Mouse (Mus musculus) retina, postnatal 7 days (tissue): ENCODE data around the gene Tmem110.

Experiments
- DNase-seq: peaks from one replicate; pipeline ENCODE4 v3.0.0-alpha.2; 2012; ENCODE audit warnings: low read depth, low spot score

The Tmem110 gene

DNA sequence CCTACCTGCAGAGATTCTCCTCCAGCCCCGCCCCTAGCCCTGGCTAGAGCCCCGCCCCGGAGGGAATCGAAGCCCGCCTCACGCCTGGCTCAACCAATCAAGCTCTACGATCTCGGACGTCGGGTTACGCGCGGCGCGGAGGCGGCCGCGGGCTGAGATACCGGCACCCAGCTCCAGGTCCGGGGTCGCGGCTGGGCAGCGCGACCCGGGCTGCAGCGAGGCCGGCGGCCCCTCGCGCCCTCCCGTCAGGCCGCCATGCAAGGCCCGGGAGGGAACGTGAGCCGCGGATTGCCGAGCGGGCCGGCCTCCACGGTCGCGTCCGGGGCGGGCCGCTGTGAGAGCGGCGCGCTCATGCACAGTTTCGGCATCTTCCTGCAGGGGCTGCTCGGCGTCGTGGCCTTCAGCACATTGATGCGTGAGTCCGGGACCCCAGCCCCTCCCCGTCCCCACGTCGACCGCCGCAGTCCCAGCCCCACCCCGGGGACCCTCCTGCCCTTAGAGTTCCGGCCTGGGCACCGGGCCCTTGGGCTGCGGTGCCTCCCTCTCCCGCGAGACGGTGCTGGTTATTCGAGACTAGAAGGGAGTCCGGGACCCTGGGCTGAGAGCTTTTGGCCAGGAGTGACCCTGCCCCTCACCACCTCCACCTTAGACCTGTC lies at the start of gene Tmem110:
Tmem110 (plus strand) TSS at position 115 of the 656 bp plus-strand sequence.
- DNase-seq = peak; percentile 64

DNA sequence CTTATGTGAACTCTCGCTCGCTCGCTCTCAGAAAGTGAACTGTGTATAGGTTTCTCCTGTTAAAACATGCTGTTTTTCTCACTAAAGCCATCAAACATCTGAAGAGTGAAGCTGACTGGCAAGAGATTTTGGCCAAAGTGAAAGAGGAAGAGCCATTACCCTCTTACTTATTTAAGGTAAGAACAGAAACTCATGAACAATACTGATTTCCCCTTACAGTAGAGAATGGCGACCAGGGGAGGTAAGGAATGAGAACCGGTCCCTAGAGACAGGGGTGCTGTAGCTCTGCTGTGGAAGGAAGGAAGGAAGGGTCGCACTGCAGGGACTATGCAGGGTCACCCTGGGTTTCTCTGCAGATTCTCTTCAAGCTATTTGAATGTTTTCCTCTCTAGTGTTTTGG lies 40.8 kb upstream of the Tmem110 start:
- no peak for DNase-seq

DNA sequence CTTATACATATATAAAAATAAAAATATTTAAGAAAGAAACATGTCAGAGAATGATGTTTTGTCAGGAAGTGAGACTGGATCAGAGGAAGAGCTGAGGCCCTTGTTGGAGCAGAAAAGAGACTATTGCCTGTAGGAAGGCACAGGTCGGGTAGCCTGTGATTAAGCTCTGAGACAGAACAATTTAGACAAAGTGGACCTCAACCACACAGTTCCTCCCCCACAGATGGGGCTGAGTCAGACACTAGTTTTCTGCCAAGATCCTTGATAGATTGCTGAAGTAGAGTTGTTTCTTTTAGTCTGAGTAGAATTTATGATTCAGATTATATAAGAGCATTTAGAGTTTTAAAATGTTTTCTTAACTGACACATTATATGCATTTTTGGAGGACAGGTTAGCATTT lies 35.9 kb upstream of the Tmem110 start:
- DNase-seq = no peak

DNA sequence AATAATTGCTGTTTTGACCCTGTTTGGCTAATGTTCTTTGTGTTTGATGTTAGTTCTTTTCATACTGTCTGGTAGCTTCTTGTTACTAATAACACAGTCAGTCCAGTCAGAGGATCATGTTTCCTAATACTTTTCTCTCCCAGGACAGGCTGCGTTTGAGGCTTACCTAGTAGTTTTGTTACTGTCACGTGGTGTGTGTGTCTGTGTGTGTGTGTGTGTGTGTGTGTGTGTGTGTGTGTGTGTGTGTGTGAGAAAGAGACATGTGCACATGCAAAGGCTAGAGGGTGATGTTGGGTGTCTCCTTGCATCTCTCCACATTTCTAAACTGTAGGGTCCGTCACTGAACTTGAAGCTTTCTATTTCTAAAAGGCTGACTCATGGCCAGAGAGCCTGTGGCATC lies 32.5 kb upstream of the Tmem110 start:
- DNase-seq = no peak

- no peak for DNase-seq
Observed at GRCm38 (mm10) chr14:30801756-30802155, 23.6 kb upstream of the Tmem110 start.

DNA sequence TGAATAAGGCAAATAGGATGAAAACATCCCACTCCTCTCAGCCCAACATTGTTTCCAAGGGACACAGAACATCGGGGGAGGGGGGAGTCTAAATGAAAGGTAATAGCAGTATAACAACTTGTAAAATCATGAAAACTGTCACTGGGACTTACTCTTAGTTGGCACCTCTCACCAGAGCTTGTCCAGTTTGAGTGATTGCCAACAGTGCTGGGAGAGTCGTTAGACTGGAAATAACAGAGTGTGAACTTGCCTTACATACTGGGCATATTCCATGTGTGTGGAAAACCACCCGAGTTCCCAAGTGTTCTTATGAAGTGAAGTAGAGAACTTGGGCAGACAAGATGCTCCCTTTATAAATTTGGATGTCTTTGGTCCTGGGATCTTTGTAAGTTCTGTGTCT lies 4.3 kb upstream of the Tmem110 start:
- DNase-seq = no peak

- no peak for DNase-seq
Observed at GRCm38 (mm10) chr14:30824456-30824995, 864 bp upstream of the Tmem110 start.

GRCm38 (mm10) chr14:30825021-30825475 lies 342 bp upstream of the Tmem110 start:
- no peak for DNase-seq

GRCm38 (mm10) chr14:30826174-30827140 lies 1.1 kb downstream of the Tmem110 start:
- no peak for DNase-seq

- no peak for DNase-seq
Observed at GRCm38 (mm10) chr14:30827480-30827879, 2.1 kb downstream of the Tmem110 start.

DNA sequence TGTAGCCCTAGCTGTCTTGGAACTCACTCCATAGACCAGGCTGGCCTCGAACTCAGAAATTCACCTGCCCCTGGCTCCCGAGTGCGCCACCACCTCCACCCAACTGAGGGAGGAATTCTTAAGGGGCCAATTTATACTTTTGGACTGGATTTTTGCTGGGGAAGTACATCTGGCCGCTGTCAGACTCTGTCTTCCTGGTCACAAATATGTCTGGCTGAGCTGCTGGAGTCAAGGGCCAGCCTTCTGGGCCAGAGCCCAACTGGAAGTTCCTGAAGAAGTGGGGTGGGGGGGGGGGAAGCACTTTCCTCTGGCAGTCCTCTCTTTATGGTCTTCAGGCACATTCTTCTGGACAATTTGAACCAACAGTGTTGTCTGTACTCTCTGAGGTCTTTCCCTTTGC lies 2.7 kb downstream of the Tmem110 start:
- no peak for DNase-seq

DNA sequence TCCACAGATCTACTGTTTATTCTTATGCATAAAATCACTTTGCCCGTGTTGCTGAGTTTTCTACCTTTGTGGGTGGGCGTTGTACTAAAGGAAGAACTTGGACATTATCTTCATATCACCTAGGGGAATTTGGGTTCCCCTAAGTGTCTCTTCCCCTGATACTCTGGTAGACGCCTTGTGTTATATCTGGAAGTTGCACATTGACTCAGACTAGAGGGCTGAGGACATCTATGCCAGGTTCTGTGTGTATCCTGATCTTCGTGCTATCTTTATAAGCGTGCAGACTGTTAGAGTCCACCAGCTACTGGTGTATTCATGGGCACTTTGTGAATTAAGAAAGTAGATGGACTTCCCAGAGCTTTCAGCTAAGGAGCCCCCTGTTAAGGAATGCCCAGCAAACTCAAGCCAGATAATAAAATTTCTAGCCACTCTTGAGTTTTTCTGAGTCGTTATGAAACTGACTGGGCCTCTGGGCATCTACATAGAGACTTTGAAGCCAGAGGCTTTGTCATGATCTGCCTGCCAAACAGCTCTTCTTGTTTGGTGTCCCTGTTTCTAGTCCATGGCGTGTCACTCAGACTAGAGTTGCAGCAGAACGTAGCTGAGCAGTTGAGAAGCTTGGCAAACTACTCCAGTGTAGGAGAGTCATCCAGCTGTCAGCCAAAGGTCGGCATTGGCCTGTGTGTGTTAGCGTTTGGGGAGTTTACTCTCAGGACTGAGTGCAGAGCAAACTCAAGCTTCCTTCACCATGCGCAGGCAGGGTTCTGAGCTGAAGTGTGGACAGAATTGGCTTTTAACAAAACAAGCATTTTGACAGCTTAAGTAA lies 3.5 kb downstream of the Tmem110 start:
- DNase-seq = no peak

GRCm38 (mm10) chr14:30837416-30837996 lies 12.1 kb downstream of the Tmem110 start:
- DNase-seq = no peak

DNA sequence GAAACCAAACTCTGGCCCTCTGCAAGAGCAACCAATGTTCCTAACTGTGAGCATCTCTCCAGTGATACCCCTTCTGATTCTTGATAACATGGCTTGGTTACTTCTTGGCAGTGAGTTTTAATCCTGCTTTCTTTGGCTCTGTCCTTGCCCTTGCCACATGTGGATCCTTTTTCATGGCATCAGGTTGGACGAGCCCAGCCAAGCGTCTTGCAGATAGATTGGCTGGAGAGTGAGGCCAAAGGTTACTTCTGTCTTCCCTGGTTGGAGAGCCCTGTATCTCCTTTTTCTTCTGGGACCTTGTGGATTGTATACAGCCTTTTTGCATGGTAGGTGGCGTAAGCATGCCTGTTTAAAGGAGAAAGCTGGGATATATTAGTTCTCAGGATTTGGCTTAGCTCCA lies 18.3 kb downstream of the Tmem110 start:
- no peak for DNase-seq

GRCm38 (mm10) chr14:30850504-30850903 lies 25.1 kb downstream of the Tmem110 start:
- DNase-seq = no peak

DNA sequence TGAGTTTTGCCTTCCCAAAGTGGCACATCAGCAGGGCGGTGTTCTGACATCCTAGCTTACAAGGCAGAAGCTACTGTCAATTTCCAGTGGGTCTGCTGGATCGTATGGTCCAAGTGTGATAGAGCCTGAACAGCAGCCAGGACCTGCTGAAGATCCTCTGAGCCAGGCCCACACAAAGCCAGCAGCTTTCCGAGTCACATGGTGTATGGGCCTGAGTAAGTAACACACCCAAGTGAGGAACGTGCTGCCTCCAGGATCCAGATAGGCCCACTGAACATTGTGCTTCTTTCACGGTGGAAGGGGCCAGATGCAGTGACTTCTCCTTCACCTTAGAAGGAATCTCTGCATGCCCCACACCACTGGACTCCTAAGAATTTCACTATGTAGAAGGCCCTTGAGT lies 26.9 kb downstream of the Tmem110 start:
- no peak for DNase-seq

DNA sequence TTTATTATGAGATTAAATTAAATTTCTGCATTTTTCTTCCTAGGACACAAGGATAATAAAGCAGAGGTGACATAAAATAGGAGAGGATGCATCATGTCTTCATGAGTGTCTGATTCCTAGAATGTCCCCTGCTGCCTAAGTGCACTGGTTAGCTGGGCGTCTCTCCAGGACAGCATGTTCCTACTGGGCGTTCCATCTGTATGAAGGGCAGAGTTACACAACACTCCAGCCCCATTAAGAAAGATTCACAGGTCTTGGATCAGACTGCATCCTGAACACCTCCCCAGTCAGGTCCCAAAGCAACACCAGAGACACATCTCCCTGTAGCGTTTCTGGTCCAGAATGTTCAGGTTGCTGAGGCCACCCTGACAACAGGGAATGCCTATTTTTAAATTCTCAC lies 29.9 kb downstream of the Tmem110 start:
- no peak for DNase-seq

DNA sequence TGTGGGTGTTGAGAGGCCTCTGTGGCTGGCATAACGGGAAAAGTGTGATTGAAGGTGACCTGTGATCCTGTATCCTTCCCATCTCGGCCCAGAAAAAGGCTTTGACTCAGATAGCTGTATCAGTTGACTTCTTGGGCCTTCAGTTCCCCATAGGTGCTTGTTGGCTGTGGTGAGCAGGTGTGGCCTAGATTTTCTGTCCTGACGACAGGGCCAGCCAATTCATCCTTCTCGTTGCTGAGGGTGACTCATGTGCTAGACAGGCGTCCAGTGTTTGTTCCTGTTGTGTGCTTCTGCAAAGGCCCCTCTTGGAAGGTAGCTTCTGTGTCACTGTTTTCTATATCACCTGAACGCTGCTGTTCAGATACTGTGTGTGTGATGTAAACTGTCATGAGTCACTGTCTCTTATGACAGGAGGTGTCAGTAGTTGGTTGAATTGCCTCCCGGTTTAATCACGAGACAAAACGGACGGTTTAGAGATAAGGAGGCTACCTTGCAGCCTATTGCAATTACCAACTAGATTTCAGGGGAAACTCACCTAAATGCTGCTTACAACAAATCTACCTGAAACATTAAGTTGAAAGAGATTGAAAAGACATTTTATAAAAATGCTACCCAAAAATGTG lies 31.6 kb downstream of the Tmem110 start:
- no peak for DNase-seq

DNA sequence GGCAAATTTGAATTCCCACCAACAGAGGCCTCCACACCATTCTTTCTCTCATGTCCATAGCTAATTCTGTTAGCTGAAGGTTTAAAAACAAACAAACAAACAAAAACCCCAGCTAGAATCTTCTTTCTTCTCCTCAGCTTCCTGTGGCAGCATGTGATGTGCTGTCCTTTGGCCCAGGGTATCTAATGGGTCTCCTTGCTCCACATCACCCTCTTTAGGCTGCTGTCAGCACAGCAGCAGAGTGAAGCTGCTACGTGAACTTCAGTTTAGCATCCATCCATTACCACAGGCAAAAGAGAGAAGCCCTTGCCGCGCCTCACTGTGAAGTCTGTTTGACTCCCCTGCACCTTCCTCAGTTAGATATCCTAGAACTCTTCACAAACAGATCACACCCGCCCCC lies 32.6 kb downstream of the Tmem110 start:
- no peak for DNase-seq

GRCm38 (mm10) chr14:30861421-30862125 lies 36.2 kb downstream of the Tmem110 start:
- no peak for DNase-seq
